Mouse (Mus musculus): ENCODE measurements at regions not wholly inside any gene's neighbourhood (a gene's known extent, or its start where the extent isn't known, plus 50 kb on each side); places are given as distances from the start of the nearest gene placed in this dataset.

GRCm38 (mm10) chr8:126136946-126137345 is 142.0 kb downstream of the Kcnk1 start:
- TF ChIP-seq ZNF384 (IDR thresholded peaks at IDR 0.05; ENCODE audit: low read depth, low read length) (no peak), ZMIZ1 (IDR thresholded peaks at IDR 0.05; ENCODE audit: low read depth, low read length) (no peak), SIN3A (IDR thresholded peaks at IDR 0.05; ENCODE audit: low read length) (no peak), JUND (conservative IDR thresholded peaks at IDR 0.05; ENCODE audit: low read depth, low read length) (no peak), ZKSCAN1 (IDR thresholded peaks at IDR 0.05; ENCODE audit: borderline replicate concordance, low read depth, low read length) (no peak), ELF1 (IDR thresholded peaks at IDR 0.05; ENCODE audit: low read depth, low read length) (no peak), USF1 (IDR thresholded peaks at IDR 0.05; ENCODE audit: low read depth, low read length) (no peak)
- dilution Hi-C loops (cut with MboI; ENCODE audit: extremely low pct_ligation_motif_present, extremely low pct_unique_long_range_greater_than_20kb, low sequenced_read_pairs) (no loop called here), in situ Hi-C loops (cut with MboI; ENCODE audit: low pct_ligation_motif_present, low pct_unique_long_range_greater_than_20kb, low sequenced_read_pairs) (no loop called here)
- Histone ChIP-seq H3K27ac (ENCODE audit: insufficient read depth, low read depth) (no peak overlapping the region), H3K79me2 (replicated peaks; ENCODE audit: control insufficient read depth, extremely low read depth, insufficient read depth, poor library complexity, severe bottlenecking) (no peaks in the 10 kb centered on the region), H3K9ac (ENCODE audit: insufficient read depth, low read depth) (no peak overlapping the region), H3K4me2 (ENCODE audit: insufficient read depth, low read depth, poor library complexity, severe bottlenecking) (no peak overlapping the region), H3K36me3 (replicated peaks in 1 of 2; ENCODE audit: control insufficient read depth in 1 of 2, insufficient read depth in 1 of 2, low read length in 1 of 2) (no peaks in the 10 kb centered on the region), H3K9me3 (replicated peaks; ENCODE audit: low read length) (no peaks in the 10 kb centered on the region), H3K4me1 (ENCODE audit: control insufficient read depth in 1 of 2, insufficient read depth in 2 of 2) (no peaks in the 10 kb centered on the region; a peak in 1 of 4 replicates), H3K27me3 (replicated peaks) (peaks cover 44% of the 10 kb centered on the region), H3K4me3 (replicated peaks in 1 of 3; ENCODE audit: low read depth in 2 of 3, low read length in 2 of 3, poor library complexity in 1 of 3) (no peak overlapping the region)
- DNase-seq (ENCODE audit: extremely low read depth), result no peak

- Histone ChIP-seq H3K9me3 (replicated peaks; ENCODE audit: low read length) (no peaks in the 10 kb centered on the region), H3K79me2 (replicated peaks; ENCODE audit: control insufficient read depth, extremely low read depth, insufficient read depth, poor library complexity, severe bottlenecking) (no peaks in the 10 kb centered on the region), H3K4me2 (ENCODE audit: insufficient read depth, low read depth, poor library complexity, severe bottlenecking) (no peak overlapping the region), H3K36me3 (replicated peaks in 1 of 2; ENCODE audit: control insufficient read depth in 1 of 2, insufficient read depth in 1 of 2, low read length in 1 of 2) (no peaks in the 10 kb centered on the region), H3K4me1 (ENCODE audit: control insufficient read depth in 1 of 2, insufficient read depth in 2 of 2) (no peaks in the 10 kb centered on the region; a peak in 1 of 4 replicates), H3K27me3 (replicated peaks) (peaks cover 44% of the 10 kb centered on the region), H3K9ac (ENCODE audit: insufficient read depth, low read depth) (no peak overlapping the region), H3K4me3 (replicated peaks in 1 of 3; ENCODE audit: low read depth in 2 of 3, low read length in 2 of 3, poor library complexity in 1 of 3) (no peak overlapping the region), H3K27ac (ENCODE audit: insufficient read depth, low read depth) (no peak overlapping the region)
- no peak for DNase-seq (ENCODE audit: extremely low read depth)
- dilution Hi-C loops (cut with MboI; ENCODE audit: extremely low pct_ligation_motif_present, extremely low pct_unique_long_range_greater_than_20kb, low sequenced_read_pairs), result no loop called here
- TF ChIP-seq ZNF384 (IDR thresholded peaks at IDR 0.05; ENCODE audit: low read depth, low read length) (0 out of 2 replicates have a peak, but pooled peaks have one; percentile 17), E2F4 (IDR thresholded peaks at IDR 0.05; ENCODE audit: insufficient replicate concordance, low read depth, low read length) (no peak), CTCF (conservative IDR thresholded peaks at IDR 0.05 in 1 of 2, IDR thresholded peaks at IDR 0.05 in 1 of 2; ENCODE audit: low read depth in 2 of 2, low read length in 2 of 2) (no peak)
- in situ Hi-C loops (cut with MboI; ENCODE audit: low pct_ligation_motif_present, low pct_unique_long_range_greater_than_20kb, low sequenced_read_pairs), result no loop called here
These were observed 142.5 kb downstream of the Kcnk1 start for GRCm38 (mm10) chr8:126137452-126137851.

GRCm38 (mm10) chr8:126138645-126139545 is 143.9 kb downstream of the Kcnk1 start:
- Histone ChIP-seq H3K79me2 (replicated peaks; ENCODE audit: control insufficient read depth, extremely low read depth, insufficient read depth, poor library complexity, severe bottlenecking) (no peaks in the 10 kb centered on the region), H3K36me3 (replicated peaks in 1 of 2; ENCODE audit: control insufficient read depth in 1 of 2, insufficient read depth in 1 of 2, low read length in 1 of 2) (no peaks in the 10 kb centered on the region), H3K4me1 (ENCODE audit: control insufficient read depth in 1 of 2, insufficient read depth in 2 of 2) (no peaks in the 10 kb centered on the region), H3K4me2 (ENCODE audit: insufficient read depth, low read depth, poor library complexity, severe bottlenecking) (no peak overlapping the region), H3K9me3 (replicated peaks; ENCODE audit: low read length) (peaks cover under 1% of the 10 kb centered on the region), H3K27me3 (replicated peaks) (peaks cover 58% of the 10 kb centered on the region), H3K9ac (ENCODE audit: insufficient read depth, low read depth) (no peak overlapping the region), H3K27ac (ENCODE audit: insufficient read depth, low read depth) (no peak overlapping the region), H3K4me3 (replicated peaks in 1 of 3; ENCODE audit: low read depth in 2 of 3, low read length in 2 of 3, poor library complexity in 1 of 3) (no peak overlapping the region)
- no peak for DNase-seq (ENCODE audit: extremely low read depth)
- TF ChIP-seq NELFE (IDR thresholded peaks at IDR 0.05; ENCODE audit: low read depth, low read length) (no peak), USF1 (IDR thresholded peaks at IDR 0.05; ENCODE audit: low read depth, low read length) (no peak), SMC3 (IDR thresholded peaks at IDR 0.05; ENCODE audit: low read depth, low read length) (no peak), TCF12 (IDR thresholded peaks at IDR 0.05; ENCODE audit: low read depth, low read length) (no peak), E2F4 (IDR thresholded peaks at IDR 0.05; ENCODE audit: insufficient replicate concordance, low read depth, low read length) (no peak), CHD1 (IDR thresholded peaks at IDR 0.05; ENCODE audit: low read depth, low read length) (no peak), MAFK (IDR thresholded peaks at IDR 0.05; ENCODE audit: insufficient replicate concordance, low read length) (no peak), RCOR1 (conservative IDR thresholded peaks at IDR 0.05; ENCODE audit: low read depth, low read length) (no peak), CTCF (conservative IDR thresholded peaks at IDR 0.05 in 1 of 2, IDR thresholded peaks at IDR 0.05 in 1 of 2; ENCODE audit: low read depth in 2 of 2, low read length in 2 of 2) (no peak), EP300 (IDR thresholded peaks at IDR 0.05; ENCODE audit: low read length) (no peak), CHD2 (IDR thresholded peaks at IDR 0.05; ENCODE audit: low read length) (no peak), IRF4 (IDR thresholded peaks at IDR 0.05; ENCODE audit: low read depth, low read length) (no peak), USF2 (conservative IDR thresholded peaks at IDR 0.05; ENCODE audit: low read depth, low read length) (no peak)
- in situ Hi-C loops (cut with MboI; ENCODE audit: low pct_ligation_motif_present, low pct_unique_long_range_greater_than_20kb, low sequenced_read_pairs) (no loop called here), dilution Hi-C loops (cut with MboI; ENCODE audit: extremely low pct_ligation_motif_present, extremely low pct_unique_long_range_greater_than_20kb, low sequenced_read_pairs) (no loop called here)

All from CH12.LX (cell line).